Mouse (Mus musculus) kidney, embryonic 14.5 days (tissue): Measurements from ENCODE around the gene Banf2. TPM values are rescaled to one million over a fixed set of nuclear protein-coding genes. Genes with fewer than 3 reads are reported as not detected.

ENCODE experiments used
- ATAC-seq: fragments of 200-750 bp; cut with Nextera tagmentation; 2 replicates; pipeline ENCODE4 v1.8.0; 2017; ENCODE audit warnings: moderate number of reproducible peaks, mild to moderate bottlenecking, moderate TSS enrichment, moderate library complexity; ENCODE audit not compliant: low FRiP score, low TSS enrichment
- H3K27ac ChIP-seq: fragments of 300-500 bp; sonication (generic); 2 replicates; pipeline ENCODE4 v1.5.1; 2014; ENCODE audit warnings: low read depth, mild to moderate bottlenecking, low read length, moderate library complexity, mixed read lengths
- H3K27me3 ChIP-seq: fragments of 300-500 bp; sonication (generic); 2 replicates; pipeline ENCODE4 v1.6.1; 2014; ENCODE audit warnings: mild to moderate bottlenecking, low read length; ENCODE audit not compliant: control insufficient read depth, insufficient read depth
- H3K36me3 ChIP-seq: fragments of 300-500 bp; sonication (generic); 2 replicates; pipeline ENCODE4 v1.6.1; 2014; ENCODE audit warnings: low read length, mixed read lengths; ENCODE audit not compliant: control insufficient read depth, insufficient read depth
- H3K4me1 ChIP-seq: fragments of 300-500 bp; sonication (generic); 2 replicates; pipeline ENCODE4 v1.6.1; 2014; ENCODE audit warnings: low read length, mixed read lengths; ENCODE audit not compliant: control insufficient read depth, insufficient read depth
- H3K4me2 ChIP-seq: fragments of 300-500 bp; sonication (generic); replicated peaks from 2 replicates; pipeline ENCODE4 v1.6.1; 2014; ENCODE audit warnings: low read depth, mild to moderate bottlenecking, low read length
- H3K4me3 ChIP-seq: fragments of 300-500 bp; sonication (generic); 2 replicates; pipeline ENCODE4 v1.5.1; 2014; ENCODE audit warnings: mild to moderate bottlenecking, low read length
- H3K9ac ChIP-seq: fragments of 300-500 bp; sonication (generic); 2 replicates; pipeline ENCODE4 v1.6.1; 2014; ENCODE audit warnings: low read depth, mild to moderate bottlenecking, low read length, moderate library complexity
- H3K9me3 ChIP-seq: fragments of 300-500 bp; sonication (generic); 2 replicates; pipeline ENCODE4 v1.6.1; 2016; ENCODE audit warnings: low read length; ENCODE audit not compliant: control insufficient read depth
- WGBS: fragments of 180-500 bp; shearing (Covaris S2); extraction: QIAGEN DNeasy Blood & Tissue Kit; methylation state at CpG from one replicate; pipeline ENCODE4 v1.1.7; 2014; 5-methylcytosine and 5-hydroxymethylcytosine counted together
- polyA plus RNA-seq: library from polyadenylated mRNA; unstranded; fragments of >200 nt; fragmentation: Nextera tagmentation; extraction: Ambion mirVana; gene quantifications from 2 replicates; pipeline ENCODE4 v1.2.1, GENCODE M21; 2014

The Banf2 gene
- polyA plus RNA-seq, 1 experiment from 2014 or later: not detected

DNA sequence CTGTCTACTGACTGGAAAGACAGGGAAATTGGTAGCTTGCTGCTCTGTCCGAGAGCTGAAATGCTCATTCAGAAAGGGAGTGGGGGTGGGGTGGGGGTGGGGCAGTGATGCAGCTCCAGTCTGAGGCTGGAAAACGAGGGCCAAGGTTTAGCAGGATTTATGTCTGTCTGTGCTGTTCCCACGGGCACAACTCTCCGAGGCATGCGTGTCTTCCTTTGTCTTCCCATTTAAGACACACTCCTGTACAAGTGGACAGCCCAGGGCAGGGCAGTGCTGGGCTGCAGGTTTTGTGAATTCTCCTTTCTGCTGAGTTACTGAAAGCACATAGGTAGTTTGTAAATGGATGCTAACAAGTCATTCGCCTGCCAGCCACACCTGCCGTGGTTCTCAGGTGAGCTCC lies 39.8 kb downstream of the Banf2 start:
- ATAC-seq: no peak
- Histone ChIP-seq H3K9ac (no peak overlapping the region), H3K27me3 (no peaks in the 10 kb centered on the region), H3K4me3 (no peak overlapping the region), H3K9me3 (no peaks in the 10 kb centered on the region), H3K27ac (no peak overlapping the region), H3K36me3 (no peaks in the 10 kb centered on the region), H3K4me2 (no peak overlapping the region), H3K4me1 (no peaks in the 10 kb centered on the region)
- WGBS: 34% methylated on average over 7 of the region's 7 CpGs

DNA sequence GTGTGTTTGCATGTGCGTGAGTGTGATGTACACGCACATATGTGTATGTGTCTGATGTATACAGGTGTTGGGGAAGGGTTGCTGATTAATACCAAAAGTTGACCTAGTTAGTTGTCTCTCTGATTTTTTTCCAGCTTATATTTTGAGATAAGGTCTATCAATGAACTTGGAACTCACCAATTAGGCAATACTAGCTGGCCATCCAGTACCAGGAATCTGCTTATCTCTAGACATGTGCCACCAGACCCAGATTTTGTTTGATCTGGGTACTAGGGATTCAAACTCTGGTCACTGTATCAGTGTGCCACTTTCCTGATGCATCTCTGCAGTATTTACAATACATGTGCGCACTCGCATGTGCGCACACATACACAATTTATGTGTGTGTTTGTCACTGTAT lies 41.2 kb downstream of the Banf2 start:
- no peak for ATAC-seq
- no peaks in the 10 kb centered on the region for H3K36me3 ChIP-seq
- no peak overlapping the region for H3K4me3 ChIP-seq
- H3K27ac ChIP-seq: no peak overlapping the region
- H3K27me3 ChIP-seq: no peaks in the 10 kb centered on the region
- over 99% methylated on average over 5 of the region's 5 CpGs for WGBS
- H3K9ac ChIP-seq: no peak overlapping the region
- H3K9me3 ChIP-seq: no peaks in the 10 kb centered on the region
- no peaks in the 10 kb centered on the region for H3K4me1 ChIP-seq
- H3K4me2 ChIP-seq: no peak overlapping the region

DNA sequence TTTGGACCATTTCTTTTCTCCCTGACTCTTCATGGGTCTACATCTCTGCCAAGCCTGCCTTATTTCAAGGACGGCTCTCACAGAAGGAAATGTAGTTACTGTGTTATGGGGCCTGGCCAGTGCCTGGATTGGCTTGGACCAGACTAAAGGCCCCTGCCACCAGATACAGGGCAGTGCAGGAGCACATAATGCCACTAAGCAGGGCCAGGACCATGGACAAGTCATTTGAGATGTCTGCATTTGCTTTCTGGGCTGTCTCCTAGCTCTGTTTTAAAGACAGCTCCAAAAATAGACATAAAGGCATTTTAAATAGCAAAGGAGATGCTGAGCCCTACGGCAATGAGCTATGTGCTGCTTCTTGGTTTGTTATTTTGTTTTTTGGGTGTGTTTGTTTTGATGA lies 43.8 kb downstream of the Banf2 start:
- Histone ChIP-seq H3K27ac (no peak overlapping the region), H3K4me1 (no peaks in the 10 kb centered on the region), H3K36me3 (no peaks in the 10 kb centered on the region), H3K9me3 (no peaks in the 10 kb centered on the region), H3K27me3 (no peaks in the 10 kb centered on the region), H3K4me3 (no peak overlapping the region), H3K4me2 (no peak overlapping the region), H3K9ac (no peak overlapping the region)
- WGBS: 87% methylated on average over 2 of the region's 2 CpGs
- ATAC-seq: no peak

DNA sequence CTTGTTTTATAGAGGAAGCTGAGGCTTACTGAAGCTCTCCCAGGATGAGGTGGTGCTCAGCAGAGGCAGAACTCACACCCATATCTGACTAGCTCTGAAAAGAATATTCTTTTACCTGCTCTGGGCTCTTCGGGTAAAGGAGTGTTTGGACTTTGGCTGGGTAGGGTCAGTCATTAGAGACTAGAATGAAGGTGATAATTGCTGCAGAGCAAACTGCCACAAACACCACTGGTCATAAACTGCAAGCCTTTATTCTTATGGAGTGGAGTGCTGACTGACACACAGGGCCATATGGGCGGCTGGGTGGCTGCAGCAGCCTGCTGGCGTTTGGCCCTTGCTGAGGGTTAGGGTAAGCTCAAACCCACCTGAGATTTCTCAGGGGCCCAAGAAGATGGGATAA lies 46.0 kb downstream of the Banf2 start:
- no peak overlapping the region for H3K4me2 ChIP-seq
- H3K27me3 ChIP-seq: no peaks in the 10 kb centered on the region
- no peak overlapping the region for H3K4me3 ChIP-seq
- no peak overlapping the region for H3K27ac ChIP-seq
- no peaks in the 10 kb centered on the region for H3K4me1 ChIP-seq
- no peak for ATAC-seq
- 32% methylated on average over 3 of the region's 3 CpGs for WGBS
- no peaks in the 10 kb centered on the region for H3K9me3 ChIP-seq
- H3K9ac ChIP-seq: no peak overlapping the region
- H3K36me3 ChIP-seq: no peaks in the 10 kb centered on the region

DNA sequence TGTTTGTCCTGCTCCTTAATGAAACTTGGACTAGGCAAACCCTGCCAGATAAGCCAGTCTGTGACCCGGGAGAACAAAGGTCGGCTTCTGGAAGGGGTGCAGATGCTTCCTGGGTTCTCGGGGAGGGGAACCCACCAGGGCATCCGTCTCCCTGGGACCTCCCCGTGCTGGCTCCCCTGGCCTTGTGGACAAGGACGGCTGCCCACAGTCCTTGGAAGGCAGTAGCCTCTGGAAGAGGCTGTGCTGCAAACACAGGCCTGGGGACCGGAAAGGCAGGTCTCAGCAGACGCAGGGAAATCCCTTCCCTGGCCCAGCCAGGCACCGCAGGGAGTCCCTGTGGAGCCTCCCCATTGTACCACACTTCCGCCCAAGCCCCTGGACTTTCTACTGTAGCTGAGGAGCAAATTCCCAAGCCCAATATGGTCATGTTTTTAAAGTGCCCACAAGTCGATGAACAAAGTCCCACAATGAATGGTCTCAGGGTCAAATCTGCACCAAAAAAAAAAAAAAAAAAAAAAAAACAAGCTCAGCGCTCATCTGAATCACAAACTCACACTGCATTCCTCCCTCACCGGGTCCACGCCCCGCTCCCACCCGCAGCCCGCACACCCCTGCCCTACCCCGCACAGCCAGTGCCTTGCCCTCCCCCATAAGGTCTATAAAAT lies 53.5 kb downstream of the Banf2 start:
- H3K4me1 ChIP-seq: peaks cover 9% of the 10 kb centered on the region; the same call in 1 of the 2 replicates
- H3K36me3 ChIP-seq: no peaks in the 10 kb centered on the region
- peak; percentile 68 for ATAC-seq
- H3K27ac ChIP-seq: peak overlapping the region; percentile 55; the same call in 1 of the 2 replicates
- H3K27me3 ChIP-seq: no peaks in the 10 kb centered on the region
- H3K4me3 ChIP-seq: no peak overlapping the region
- 21% methylated on average over 18 of the region's 18 CpGs for WGBS
- peak overlapping the region; percentile 23; the same call in 1 of the 2 replicates for H3K9ac ChIP-seq
- no peaks in the 10 kb centered on the region for H3K9me3 ChIP-seq
- H3K4me2 ChIP-seq: no peak overlapping the region

DNA sequence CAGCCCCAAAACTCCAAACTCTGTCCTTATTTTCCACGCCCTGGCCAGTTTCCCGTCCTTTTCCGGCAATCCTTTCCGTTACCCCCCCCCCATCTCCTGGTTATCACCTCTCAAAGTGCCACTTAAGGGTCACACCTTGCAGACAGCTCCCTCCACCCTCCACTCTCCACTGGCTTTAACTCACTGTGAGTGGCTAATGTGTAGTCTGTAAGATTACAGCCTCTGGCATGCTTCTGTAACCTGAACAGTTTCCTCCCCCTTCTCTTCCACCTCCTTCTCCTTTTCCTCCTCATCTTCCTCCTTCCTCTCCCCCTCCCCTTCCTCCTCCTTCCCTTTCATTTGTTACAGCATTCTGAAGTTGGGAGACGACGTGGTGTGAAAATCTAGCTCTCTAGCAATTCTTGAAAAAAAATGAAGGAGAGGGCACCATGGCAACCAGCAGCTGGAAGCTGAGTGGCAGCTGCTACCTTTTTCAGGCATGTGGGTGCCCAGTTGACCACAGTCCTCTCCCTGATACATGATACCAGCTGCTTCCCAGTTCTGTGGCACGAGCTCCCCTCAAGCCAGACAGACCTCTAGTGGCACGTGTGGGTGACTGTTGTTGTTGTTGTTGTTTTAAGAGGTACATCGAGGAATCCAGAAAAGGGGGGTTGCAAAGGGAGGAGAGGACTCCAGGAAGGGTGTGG lies 55.2 kb downstream of the Banf2 start:
- Histone ChIP-seq H3K27ac (no peak overlapping the region), H3K9me3 (no peaks in the 10 kb centered on the region), H3K9ac (no peak overlapping the region), H3K27me3 (no peaks in the 10 kb centered on the region), H3K4me3 (no peak overlapping the region), H3K4me1 (peaks cover 9% of the 10 kb centered on the region; the same call in 1 of the 2 replicates), H3K4me2 (no peak overlapping the region), H3K36me3 (no peaks in the 10 kb centered on the region)
- 23% methylated on average over 9 of the region's 9 CpGs for WGBS
- ATAC-seq: peak; percentile 58; the same call in 1 of the 2 replicates

DNA sequence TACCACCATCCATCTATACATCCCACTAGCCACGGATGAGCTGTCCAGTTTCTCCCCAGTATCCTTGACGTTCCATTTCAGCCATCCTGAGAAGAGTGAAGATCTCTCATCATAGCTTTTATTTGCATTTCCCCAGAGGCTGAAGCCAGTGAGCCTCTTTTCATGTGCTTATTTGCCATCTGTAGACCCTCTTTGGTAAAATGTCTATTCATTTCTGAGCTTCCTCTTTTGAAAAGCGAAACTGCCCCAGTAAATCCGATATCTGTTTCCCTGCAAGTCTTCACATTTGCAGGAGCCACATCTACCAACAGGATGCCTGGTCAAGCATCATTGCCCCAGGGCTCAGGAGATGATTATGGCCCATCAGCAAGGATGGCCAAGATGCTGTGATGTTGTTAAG lies 59.9 kb downstream of the Banf2 start:
- H3K4me3 ChIP-seq: no peak overlapping the region
- H3K4me1 ChIP-seq: no peaks in the 10 kb centered on the region
- H3K4me2 ChIP-seq: no peak overlapping the region
- no peak overlapping the region for H3K9ac ChIP-seq
- no peaks in the 10 kb centered on the region for H3K9me3 ChIP-seq
- 72% methylated on average over 4 of the region's 4 CpGs for WGBS
- no peak overlapping the region for H3K27ac ChIP-seq
- H3K36me3 ChIP-seq: no peaks in the 10 kb centered on the region
- ATAC-seq: no peak
- no peaks in the 10 kb centered on the region for H3K27me3 ChIP-seq

DNA sequence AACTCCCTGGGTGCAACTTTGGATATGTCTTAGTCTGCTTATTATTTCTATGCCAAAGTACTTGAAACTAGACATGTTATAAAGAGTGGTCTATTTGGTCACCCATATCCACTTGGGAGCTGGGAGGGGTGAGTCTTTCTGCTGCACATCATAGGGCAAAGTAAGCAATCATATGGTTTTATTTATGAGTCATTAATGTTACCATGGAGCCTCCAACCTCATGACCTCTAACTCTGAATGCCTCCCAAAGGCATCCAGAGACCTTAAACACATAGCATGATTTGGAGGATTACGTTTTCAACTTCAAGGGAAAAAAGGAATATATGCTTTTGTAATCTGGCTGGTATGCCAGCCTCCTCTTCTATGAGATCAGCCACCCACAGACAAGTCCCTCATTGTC lies 61.9 kb downstream of the Banf2 start:
- no peak for ATAC-seq
- WGBS: 79% methylated on average over 1 of the region's 1 CpGs

DNA sequence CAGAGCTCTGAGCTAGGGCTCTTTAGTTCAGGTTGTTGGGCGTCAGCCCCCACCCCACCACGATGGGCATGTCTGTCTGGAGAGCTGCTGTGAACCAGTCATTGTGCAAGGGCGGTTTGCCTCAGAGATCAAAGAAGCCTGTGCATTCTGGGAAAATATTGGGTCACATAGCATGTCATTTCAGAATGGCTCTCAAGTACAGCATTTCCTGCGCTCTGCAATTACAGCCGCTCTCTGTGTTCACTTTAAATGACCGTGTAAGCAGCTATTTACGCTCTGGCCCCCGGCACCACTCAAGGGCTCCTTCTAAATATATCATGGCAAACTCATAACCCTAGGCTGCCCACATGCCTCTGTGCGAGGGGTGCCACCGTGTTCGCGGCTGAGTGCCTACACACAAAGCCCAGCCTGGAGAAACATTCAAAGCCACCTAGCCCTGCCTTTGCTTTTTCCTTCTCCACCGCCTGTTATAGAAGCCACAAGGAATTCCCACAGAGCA lies 68.7 kb downstream of the Banf2 start:
- peak overlapping the region; percentile 60 for H3K27ac ChIP-seq
- ATAC-seq: peak; percentile 86
- no peaks in the 10 kb centered on the region for H3K9me3 ChIP-seq

More for the DNA sequence above, 61.9 kb downstream of the Banf2 start:
- Histone ChIP-seq H3K4me3 (no peak overlapping the region), H3K27ac (no peak overlapping the region), H3K36me3 (no peaks in the 10 kb centered on the region), H3K27me3 (no peaks in the 10 kb centered on the region), H3K4me1 (no peaks in the 10 kb centered on the region), H3K9ac (no peak overlapping the region), H3K9me3 (no peaks in the 10 kb centered on the region), H3K4me2 (no peak overlapping the region)

More for the DNA sequence above, 68.7 kb downstream of the Banf2 start:
- WGBS: 39% methylated on average over 13 of the region's 13 CpGs
- Histone ChIP-seq H3K4me2 (no peak overlapping the region), H3K9ac (no peak overlapping the region), H3K27me3 (no peaks in the 10 kb centered on the region), H3K4me1 (no peaks in the 10 kb centered on the region; the same call in 1 of the 2 replicates), H3K4me3 (no peak overlapping the region), H3K36me3 (no peaks in the 10 kb centered on the region)
